Mouse (Mus musculus) heart, postnatal 4 days (tissue): ENCODE measurements around the gene Ccdc51. TPM values are rescaled to one million over a fixed set of nuclear protein-coding genes. Genes with fewer than 3 reads are reported as not detected.

Experiments
- DNase-seq: peaks from one replicate; pipeline ENCODE4 v3.0.0; 2021
- total RNA-seq, 2 experiments: library from RNA; stranded (reverse); gene quantifications; 2 replicates each; pipeline ENCODE4 v1.2.3; 2021

Gene Ccdc51
- total RNA-seq, 2 experiments from 2014 or later = 11.5 to 12.2 TPM

DNA sequence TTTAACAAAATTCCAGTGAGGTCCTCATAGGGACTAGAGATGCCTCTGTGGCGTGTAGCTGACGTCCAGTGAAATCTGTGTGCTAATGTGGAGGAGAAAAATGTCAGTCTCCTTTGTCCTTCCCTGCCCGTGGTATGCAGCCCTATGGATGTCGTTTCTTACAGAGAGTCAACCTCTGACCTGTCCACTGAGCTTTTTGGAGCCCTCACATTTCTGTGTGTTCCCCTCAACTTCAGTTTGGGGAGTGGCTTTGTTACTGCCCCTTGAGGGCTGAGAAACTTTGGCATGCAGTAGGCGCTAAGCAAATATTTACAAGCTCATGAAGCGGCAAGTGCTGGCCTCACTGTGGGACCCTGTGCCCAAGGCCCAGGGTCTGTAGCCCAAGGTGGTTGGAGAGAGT lies 15.0 kb downstream of the Ccdc51 start:
- DNase-seq = no peak

DNA sequence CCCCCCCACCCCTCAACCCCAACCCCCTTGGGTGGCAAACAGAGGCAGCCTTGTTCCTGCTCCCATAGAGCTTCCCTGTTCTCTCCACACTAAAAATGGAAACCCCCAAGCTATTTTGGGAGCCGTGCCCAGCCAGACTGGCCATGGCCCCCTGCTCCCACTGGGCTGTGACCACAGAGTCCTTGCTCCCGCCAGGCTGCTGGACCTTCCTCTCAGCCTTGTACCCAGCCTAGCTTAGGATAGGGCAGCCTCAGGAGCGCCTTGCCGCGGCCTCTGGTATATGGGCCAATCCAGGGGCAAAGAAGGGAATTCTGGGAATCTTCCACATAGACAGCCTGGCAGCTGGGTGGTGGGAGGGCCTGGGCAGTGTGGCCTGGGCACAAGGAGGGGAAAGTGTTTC lies 15.5 kb downstream of the Ccdc51 start:
- DNase-seq = peak; percentile 70

DNA sequence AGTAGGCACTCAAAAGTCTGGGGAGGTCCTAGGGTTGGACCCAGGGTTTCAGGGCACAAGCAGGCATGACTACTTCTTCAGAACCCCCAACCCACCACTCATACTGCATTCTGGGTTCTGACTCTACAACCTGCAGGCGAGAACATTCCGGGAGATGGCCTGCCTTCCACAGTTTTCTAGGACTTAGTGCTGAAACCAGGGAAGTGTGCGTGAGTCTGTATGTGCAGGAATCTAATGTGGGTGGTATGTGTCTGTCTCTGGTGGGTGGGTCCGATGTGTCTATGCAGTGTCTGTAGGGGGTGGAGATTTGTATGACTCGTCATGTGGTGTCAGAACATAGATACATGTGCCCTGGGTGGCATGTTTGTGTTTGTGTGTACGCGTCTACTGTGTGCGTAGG lies 16.1 kb downstream of the Ccdc51 start:
- DNase-seq = no peak

DNA sequence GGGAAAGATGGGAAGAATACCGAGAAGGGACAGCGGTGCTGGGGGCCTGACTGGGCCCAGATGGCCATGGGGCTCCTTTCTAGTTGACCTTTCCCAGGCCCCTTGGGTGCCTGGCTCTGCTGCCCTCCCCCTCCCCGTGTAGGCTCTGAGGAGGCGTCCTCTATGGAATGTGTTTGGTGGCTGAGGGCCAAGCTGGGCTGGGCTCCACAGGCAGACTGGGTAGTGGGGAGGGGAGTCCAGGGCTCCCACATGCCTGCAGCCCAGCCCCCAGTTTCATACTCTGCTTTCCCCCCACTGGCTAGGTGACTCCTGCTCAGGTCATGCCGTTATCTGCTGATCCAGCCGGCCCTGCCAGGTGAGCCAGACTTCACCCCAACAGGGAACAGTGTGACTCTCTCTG lies 16.7 kb downstream of the Ccdc51 start:
- peak; percentile 84 for DNase-seq

DNA sequence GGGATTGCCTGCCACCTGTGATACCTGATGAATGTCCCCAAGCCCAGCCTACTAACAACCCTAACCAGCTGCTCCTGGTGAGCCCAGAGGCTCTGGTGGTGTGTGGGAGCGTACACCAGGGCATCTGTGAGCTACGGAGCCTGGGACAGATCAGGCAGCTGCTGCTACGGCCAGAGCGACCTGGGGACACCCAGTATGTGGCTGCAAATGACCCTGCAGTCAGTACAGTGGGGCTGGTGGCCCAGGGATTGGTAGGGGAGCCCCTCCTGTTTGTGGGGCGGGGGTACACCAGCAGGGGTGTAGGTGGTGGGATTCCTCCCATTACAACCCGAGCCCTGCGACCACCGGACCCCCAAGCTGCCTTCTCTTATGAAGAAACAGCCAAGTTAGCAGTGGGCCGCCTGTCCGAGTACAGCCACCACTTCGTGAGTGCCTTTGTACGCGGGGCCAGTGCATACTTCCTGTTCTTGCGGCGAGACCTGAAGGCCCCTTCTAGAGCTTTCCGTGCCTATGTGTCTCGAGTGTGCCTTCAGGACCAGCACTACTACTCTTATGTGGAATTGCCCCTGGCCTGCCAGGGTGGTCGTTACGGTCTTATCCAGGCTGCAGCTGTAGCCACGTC lies 18.1 kb downstream of the Ccdc51 start:
- DNase-seq = no peak

DNA sequence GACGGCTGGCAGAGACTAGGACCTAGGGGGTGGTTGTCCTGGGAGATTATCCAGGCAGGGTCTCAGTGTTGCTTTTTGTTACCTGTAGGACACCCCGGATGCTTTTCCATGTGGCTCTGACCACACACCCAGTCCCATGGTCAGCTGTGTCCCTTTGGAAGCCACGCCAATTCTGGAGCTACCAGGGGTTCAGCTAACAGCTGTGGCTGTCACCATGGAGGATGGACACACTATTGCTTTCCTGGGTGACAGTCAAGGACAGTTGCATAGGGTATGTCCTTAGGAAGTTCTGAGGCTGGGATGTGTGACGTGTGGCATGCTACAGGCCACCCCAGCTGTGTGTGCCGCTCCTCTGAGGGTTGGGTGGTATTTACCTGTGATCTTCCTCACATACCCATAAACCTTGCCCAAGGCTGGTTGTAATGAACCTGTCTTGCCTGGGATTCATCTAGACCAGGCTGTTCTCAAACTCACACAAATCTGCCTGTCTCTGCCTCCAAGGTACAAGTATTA lies 19.7 kb downstream of the Ccdc51 start:
- no peak for DNase-seq

DNA sequence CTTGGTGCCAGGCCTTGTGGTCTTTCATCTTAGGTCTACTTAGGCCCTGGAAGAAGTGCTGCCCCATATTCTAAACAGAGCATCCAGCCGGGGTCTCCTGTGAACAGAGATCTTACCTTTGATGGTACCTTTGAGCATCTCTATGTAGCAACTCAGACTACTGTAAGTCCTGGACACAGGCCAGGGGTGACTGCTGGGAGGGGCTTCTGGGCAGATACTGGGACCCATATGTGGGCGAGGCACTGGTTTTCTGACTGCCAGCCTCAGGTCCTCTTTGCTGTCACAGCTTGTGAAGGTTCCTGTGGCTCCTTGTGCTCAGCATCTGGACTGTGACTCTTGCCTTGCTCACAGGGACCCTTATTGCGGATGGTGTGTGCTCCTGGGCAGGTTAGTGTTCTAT lies 20.2 kb downstream of the Ccdc51 start:
- DNase-seq = no peak

DNA sequence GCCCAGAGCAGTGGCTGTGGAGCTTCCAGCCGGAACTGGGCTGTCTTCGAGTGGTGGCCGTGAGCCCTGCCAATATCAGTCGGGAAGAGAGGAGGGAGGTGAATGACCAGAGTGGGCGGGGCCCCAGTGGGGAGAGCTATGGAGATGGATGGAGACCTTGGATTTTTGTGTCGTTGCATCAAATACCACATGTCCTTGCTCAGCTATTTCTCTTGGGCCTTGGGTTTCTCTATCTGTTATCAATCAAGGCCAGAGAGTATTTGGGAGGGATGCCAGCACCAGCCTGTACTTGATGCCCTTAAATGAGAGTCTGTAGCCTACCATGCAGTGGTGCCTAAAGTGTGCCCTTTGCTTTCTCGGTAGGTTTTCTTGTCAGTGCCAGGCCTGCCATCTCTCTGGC lies 21.0 kb downstream of the Ccdc51 start:
- peak; percentile 42 for DNase-seq

DNA sequence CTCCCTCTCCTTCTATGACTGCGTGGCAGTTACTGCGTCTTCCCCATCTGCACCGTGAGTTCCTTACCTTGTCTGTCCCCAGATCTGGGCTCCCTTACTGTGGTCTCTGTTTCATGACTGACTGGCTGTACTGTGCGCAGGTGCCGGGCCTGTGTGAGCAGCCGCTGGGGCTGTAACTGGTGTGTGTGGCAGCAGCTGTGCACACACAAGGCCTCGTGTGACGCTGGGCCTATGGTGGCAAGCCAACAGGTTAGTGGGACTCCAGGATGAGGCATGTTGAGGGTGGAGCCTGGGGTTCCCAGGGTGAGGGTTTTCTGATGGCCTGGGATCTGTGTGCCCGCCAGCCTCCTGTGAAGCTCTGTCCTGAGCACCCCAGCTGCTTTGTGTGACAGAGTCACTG lies 21.8 kb downstream of the Ccdc51 start:
- DNase-seq = no peak

DNA sequence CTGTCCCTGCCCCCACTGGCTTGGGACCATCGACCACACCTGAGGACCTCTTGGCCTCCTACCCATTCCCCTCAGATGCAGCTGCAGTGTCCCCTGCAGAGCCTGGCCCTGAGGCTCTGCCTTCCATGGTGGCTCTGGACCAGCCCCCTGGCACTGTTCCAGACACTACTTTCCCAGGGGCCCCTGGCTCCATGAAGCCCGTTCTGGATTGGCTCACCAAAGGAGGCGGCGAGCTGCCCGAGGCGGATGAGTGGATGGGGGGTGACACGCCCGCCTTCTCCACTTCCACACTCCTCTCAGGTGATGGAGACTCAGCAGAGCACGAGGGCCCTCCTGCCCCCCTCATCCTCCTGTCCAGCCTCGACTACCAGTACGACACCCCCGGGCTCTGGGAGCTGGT lies 22.7 kb downstream of the Ccdc51 start:
- peak; percentile 60 for DNase-seq

DNA sequence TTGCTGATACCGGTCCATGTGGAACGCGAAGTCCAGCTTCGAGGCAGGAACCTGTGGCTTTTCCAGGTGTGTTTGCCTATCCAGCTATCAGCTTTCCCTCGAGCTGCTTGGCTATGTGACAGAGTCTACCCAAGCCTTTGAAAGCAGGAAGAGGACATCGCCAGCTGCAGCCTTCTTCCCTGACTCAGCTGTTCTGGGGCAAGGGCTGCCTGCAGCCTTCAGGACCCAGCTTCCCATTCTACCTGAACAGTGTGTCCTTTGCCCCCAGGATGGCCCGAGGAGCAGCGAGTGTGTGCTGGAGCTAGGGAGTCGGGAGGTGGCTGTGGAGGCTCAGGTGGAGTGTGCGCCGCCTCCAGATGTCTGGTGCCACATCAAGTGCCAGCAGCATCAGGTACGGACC lies 23.4 kb downstream of the Ccdc51 start:
- DNase-seq = no peak

DNA sequence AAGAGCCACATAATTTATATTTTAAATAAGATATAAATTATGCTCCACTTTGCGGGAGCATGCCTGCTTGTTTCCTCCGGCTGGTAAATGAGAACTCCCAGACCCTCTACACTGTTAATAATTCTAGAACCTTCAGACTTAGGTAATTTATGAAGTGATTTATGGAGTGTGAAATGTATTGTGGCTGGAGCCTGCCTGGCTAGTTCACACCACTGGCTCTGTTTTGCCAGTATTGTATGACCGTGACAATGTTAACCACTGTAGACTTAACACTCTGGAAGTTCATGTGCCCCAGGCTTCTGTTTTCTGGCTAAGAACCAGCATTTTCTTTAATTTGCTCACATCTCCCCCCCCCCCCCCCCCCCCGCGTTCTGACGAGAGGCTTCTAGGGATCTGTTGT lies 25.0 kb downstream of the Ccdc51 start:
- no peak for DNase-seq

DNA sequence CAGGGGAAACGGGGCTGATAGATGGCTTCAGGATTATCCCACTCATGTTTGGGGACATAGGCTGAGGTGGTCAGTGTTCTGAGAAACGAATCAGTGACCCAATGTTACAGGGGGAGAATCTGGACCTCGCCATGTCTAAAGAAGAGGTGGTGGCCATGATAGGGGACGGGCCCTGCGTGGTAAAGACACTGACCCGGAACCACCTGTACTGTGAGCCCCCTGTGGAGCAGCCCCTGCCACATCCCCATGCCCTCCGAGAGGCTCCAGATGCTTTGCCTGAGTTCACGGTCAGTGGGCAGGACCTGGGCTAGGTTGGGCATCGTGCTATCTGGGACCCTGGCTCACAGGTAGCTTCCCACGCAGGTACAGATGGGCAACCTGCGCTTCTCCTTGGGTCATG lies 27.9 kb downstream of the Ccdc51 start:
- no peak for DNase-seq

DNA sequence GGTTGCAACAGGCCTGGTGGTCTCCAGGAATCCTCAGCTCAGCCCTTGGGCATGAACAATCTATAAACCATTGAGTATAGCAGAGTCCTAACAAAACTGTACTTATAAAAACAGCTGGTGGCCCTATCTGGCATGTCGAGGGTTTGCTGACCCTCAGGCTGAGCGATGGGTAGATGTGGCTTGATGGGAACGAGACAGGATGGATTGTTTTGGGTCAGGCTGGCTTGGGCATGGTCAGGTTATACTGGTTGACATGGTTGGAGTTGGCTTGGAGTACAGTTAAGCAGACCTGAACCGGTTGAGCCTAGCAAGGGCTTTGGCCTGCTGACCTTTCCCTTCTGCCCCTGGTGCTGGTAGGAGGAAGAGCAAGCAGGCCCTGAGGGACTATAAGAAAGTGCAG lies 28.8 kb downstream of the Ccdc51 start:
- DNase-seq = no peak

DNA sequence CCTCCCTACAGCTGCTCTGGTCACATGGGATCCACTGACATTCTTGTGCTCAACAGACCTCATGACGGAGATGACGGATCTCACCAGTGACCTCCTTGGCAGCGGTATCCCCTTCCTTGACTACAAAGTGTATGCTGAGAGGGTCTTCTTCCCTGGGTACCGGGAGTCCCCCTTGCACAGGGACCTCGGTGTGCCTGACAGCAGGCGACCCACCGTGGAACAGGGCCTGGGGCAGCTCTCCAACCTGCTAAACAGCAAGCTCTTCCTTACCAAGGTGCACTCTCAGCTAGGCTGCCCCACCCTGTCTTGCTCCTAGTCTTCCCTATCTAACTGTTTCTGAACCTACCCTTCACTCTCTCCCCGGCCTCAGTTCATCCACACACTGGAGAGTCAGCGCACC lies 29.3 kb downstream of the Ccdc51 start:
- DNase-seq = no peak

DNA sequence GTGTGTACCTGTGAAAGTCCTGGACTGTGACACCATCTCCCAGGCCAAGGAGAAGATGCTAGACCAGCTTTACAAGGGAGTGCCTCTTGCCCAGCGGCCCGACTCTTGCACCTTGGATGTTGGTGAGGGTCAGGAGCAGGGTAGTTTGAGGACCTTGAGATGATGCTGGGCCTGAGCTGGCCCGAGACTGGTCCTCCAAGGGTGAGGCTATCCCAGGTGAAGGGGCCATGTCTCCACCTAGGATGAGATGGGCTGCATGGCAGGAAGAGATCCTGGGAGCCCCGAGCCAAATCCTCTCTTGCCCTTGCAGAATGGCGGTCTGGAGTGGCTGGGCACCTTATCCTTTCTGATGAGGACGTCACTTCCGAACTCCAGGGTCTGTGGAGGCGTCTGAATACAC lies 31.0 kb downstream of the Ccdc51 start:
- DNase-seq = no peak

DNA sequence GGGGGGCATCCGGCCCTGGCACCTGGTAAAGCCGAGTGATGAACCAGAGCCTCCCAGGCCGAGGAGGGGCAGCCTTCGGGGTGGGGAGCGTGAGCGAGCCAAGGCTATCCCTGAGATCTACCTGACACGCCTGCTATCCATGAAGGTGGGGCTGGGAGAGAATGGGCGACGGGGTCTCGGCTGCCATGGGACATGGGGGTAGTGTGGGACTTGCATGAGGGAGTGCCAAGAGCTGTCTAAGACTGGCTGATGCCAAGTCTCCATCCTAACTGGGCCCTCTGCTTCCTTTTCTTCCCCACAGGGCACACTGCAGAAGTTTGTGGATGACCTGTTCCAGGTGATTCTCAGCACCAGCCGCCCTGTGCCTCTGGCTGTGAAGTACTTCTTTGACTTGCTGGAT lies 32.0 kb downstream of the Ccdc51 start:
- no peak for DNase-seq

DNA sequence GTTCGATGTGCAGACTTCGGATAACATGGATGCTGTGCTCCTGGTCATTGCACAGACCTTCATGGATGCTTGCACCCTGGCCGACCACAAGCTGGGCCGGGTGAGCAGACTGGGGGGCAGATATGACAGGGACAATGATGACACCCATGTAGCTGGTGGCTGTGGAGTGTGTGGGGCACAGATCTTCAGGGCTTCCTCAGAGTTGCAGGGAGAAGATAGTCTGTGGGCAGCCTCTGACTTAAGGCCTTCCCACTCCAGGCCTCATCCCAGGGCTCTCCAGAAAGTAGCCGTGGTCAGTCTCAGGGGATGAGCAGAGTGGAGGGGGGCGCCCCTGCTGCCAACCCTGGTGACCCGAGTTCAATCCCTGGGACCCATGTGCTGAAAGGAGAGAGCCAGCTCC lies 32.6 kb downstream of the Ccdc51 start:
- DNase-seq = no peak

DNA sequence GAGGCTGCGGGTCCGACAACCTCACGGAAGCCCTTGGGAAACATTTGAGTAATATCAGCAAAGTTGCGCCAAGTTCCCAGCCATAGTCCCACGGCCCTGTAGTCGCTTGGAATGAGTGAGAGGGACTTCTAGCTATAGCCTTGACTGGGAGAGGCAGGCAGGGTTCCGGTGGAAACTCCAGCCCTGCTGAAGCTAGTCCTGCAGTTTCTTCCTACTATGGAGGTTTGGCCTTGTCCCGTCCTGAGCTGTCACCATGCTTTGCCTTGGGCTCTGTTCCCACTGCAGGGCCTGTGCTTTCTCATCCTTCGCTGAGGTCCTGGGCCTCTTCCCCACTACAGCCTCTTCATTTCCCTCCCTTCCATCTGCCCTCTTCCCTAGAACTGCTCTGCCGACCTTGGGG lies 33.9 kb downstream of the Ccdc51 start:
- no peak for DNase-seq

DNA sequence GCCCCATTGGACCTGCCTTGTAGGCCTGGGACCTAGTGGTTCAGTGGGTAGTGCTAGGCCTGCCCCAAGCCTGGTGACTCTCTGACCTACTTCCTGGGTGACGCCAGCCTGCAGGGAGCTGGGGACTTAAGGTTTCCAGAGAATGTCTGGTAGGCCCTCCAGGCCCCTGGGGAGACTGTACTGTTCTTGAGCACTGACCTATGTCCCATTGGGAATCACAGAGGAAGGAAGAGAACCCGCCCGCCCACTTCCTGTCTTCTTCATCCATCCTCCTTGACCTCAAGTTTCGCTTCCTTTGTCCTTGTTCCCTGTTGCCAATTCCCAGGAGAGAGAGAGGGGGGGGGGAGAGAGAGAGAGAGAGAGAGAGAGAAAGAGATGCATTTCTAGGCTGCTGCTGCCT lies 35.8 kb downstream of the Ccdc51 start:
- DNase-seq = no peak

DNA sequence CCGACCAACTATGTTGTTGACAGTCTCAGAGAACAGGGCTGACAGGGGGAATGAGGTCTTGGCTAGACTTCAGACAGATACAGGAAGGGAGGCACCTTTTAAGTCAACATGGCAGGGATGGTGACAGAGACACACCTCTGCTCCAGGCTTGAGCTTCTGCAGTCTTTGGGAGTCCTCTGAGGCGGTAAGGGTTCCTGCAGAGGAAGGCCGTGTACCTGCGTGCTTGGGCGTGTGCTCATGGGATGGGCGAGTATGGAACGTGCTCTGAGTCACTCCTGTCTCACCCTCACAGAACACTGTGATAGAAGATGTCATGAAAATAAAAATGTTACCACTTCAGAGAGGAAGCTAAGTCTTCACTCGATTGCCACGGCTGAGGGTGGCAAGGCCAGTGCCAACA lies 37.3 kb downstream of the Ccdc51 start:
- no peak for DNase-seq

DNA sequence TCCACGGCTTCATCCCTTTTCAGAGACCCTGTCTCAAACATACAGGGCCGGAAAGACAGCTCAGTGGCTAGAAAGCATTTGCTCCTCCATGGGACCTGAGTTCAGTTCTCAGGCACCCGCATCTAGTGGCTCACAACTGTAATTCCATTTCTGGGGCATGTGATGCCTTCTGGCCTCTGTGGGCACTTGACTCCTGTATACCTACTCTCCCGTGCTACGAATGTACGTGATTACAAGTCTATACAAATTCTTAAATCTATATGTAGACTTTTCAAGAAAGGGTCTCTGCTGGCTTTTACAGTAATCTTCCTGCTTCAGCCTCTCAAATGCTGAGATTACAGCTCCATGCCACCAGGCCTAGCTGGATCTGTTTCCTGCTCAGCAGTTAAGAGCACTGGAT lies 38.7 kb downstream of the Ccdc51 start:
- no peak for DNase-seq

DNA sequence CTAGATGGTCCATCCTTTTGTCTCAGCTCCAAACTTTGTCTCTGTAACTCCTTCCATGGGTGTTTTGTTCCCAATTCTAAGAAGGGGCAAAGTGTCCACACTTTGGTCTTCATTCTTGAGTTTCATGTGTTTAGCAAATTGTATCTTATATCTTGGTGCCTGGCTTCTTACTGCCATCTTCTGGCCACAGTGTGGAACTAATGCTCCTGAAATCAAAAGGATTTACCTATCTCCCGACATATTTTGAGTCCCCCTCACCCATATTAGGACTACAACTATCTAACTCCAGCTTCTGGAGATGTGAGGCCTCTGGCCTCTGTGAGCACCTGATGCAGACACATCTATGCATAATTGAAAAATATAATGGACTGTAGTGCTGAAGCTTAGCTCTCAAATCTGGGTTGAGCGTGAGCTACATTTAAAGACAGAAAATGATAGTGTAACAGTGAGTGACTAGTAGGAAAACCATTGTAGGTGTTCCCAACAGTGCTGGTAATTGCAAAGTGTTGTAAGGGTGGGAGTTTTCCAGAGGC lies 40.3 kb downstream of the Ccdc51 start:
- peak; percentile 41 for DNase-seq

DNA sequence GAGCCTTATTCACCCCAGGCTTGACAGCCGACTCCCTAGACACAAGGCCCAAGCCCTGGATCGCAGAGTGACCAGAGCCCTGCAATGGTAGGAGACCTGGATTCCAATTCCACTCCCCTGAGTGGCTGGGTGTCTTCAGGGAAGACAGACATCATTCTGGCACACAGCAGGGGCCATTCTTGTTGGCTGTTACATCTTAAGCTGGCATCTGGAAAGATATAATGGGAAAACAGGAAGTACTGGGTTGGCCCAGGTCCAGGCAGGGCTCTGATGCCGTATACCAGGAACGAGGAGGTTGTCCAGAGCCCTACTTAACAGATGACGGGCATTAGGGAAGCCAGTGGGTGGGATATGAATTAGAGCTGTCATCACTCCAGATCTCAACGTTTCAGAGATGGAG lies 41.0 kb downstream of the Ccdc51 start:
- no peak for DNase-seq

DNA sequence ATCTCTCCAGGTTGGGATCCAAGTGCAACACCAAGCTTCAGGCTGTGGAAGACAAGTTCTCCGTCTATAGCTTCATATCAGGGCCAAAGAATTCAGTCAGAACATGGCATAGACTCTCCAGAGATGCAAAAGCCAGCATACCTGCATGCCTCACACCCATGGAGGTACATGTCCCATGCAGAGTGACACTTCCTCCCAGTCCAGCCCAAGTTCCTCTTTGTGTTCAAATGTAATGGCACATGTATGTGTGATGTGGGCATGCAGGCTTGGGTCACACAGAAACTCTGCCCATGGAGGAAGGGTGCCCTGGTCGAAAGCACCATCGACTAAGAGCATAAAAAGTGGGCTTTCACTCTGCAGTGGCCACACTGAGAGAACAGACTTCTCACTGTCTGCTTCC lies 41.9 kb downstream of the Ccdc51 start:
- DNase-seq = no peak
